Mouse (Mus musculus): ENCODE measurements around the gene Robo3.

Robo3 gene

GRCm38 (mm10) chr9:37429326-37429725, 3.7 kb downstream of the Robo3 start:
- no peak for DNase-seq (ENCODE audit: low spot score)

- no peak for DNase-seq (ENCODE audit: low spot score)
These were observed 11.8 kb downstream of the Robo3 start for GRCm38 (mm10) chr9:37421239-37421638.

- DNase-seq (ENCODE audit: low spot score) = no peak
These were observed 12.4 kb downstream of the Robo3 start for GRCm38 (mm10) chr9:37420676-37421075.

- no peak for DNase-seq (ENCODE audit: low spot score)
These were observed 14.3 kb downstream of the Robo3 start for GRCm38 (mm10) chr9:37418791-37419190.

- DNase-seq (ENCODE audit: low spot score) = no peak
These were observed 18.4 kb downstream of the Robo3 start for GRCm38 (mm10) chr9:37414666-37415065.

- no peak for DNase-seq (ENCODE audit: low spot score)
These were observed 20.1 kb downstream of the Robo3 start for GRCm38 (mm10) chr9:37412989-37413388.

- DNase-seq (ENCODE audit: low spot score) = no peak
These were observed 23.2 kb downstream of the Robo3 start for GRCm38 (mm10) chr9:37409698-37410445.

- DNase-seq (ENCODE audit: low spot score) = no peak
These were observed 25.1 kb downstream of the Robo3 start for GRCm38 (mm10) chr9:37407850-37408502.

GRCm38 (mm10) chr9:37406372-37406771, 26.7 kb downstream of the Robo3 start:
- no peak for DNase-seq (ENCODE audit: low spot score)

- no peak for DNase-seq (ENCODE audit: low spot score)
These were observed 30.0 kb downstream of the Robo3 start for GRCm38 (mm10) chr9:37403011-37403410.

GRCm38 (mm10) chr9:37402501-37402900, 30.5 kb downstream of the Robo3 start:
- no peak for DNase-seq (ENCODE audit: low spot score)

- DNase-seq (ENCODE audit: low spot score) = no peak
These were observed 31.2 kb downstream of the Robo3 start, which contains the start of gene Robo4 for GRCm38 (mm10) chr9:37401802-37402201. Gene Robo4 (plus strand): TSS chr9:37401897.

GRCm38 (mm10) chr9:37400585-37400984, 32.5 kb downstream of the Robo3 start:
- DNase-seq (ENCODE audit: low spot score) = no peak

GRCm38 (mm10) chr9:37393482-37394131, 39.4 kb downstream of the Robo3 start:
- DNase-seq (ENCODE audit: low spot score) = no peak

GRCm38 (mm10) chr9:37392071-37392470, 41.0 kb downstream of the Robo3 start:
- no peak for DNase-seq (ENCODE audit: low spot score)

- DNase-seq (ENCODE audit: low spot score) = no peak
These were observed 42.2 kb downstream of the Robo3 start for GRCm38 (mm10) chr9:37390891-37391290.

- DNase-seq (ENCODE audit: low spot score) = no peak
These were observed 48.5 kb downstream of the Robo3 start for GRCm38 (mm10) chr9:37384284-37385182.

- DNase-seq (ENCODE audit: low spot score) = no peak
These were observed 49.9 kb downstream of the Robo3 start for GRCm38 (mm10) chr9:37383161-37383560.

- no peak for DNase-seq (ENCODE audit: low spot score)
These were observed 57.3 kb downstream of the Robo3 start for GRCm38 (mm10) chr9:37375718-37376117.

GRCm38 (mm10) chr9:37371232-37371801, 61.7 kb downstream of the Robo3 start:
- DNase-seq (ENCODE audit: low spot score) = no peak

GRCm38 (mm10) chr9:37368860-37369259, 64.2 kb downstream of the Robo3 start:
- no peak for DNase-seq (ENCODE audit: low spot score)

Data from layer of hippocampus, adult 9-10 months (tissue).